Mouse (Mus musculus) urinary bladder, adult 18-20 months (tissue): Measurements from ENCODE around the gene Ets2.
"Not testable (repeated sequence)": the region's sequence is repeated elsewhere in the genome, so short reads cannot be mapped to it uniquely, and the experiment has no call there.

Experiments used
- DNase-seq, 2 experiments: peaks; one replicate each; pipeline ENCODE4 v3.0.0; 2022; ENCODE audit warnings: low spot score in 2 of 2, mixed read lengths in 2 of 2

Gene Ets2

DNA sequence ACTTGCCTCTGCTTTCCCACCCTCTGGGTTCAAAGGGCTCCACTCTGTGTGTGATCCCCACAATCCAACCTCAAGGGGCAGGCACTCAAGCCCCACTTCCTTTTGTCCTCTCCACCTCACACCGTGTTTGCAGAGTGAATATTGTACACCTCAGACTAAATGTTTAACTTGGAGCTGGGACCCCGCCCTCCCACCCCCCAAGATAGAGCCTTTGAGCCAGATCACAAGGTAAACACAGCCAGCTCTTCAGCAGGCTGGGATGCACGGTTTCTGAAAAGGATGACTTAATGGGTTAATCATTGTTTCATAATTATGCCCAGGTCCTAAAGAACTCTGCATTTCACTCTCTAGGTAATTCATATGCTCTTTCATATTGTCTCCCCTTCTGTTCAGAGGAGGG, 2.2 kb upstream of the Ets2 start:
- no peak for DNase-seq

- no peak for DNase-seq
These were observed 1.7 kb upstream of the Ets2 start for GRCm38 (mm10) chr16:95700224-95700623.

- peak in 1 of 2 experiments; percentile 30 for DNase-seq
These were observed 979 bp downstream of the Ets2 start for GRCm38 (mm10) chr16:95702562-95703545.

GRCm38 (mm10) chr16:95703958-95704357, 2.1 kb downstream of the Ets2 start:
- DNase-seq: no peak

GRCm38 (mm10) chr16:95704662-95705330, 2.9 kb downstream of the Ets2 start:
- DNase-seq: no peak

DNA sequence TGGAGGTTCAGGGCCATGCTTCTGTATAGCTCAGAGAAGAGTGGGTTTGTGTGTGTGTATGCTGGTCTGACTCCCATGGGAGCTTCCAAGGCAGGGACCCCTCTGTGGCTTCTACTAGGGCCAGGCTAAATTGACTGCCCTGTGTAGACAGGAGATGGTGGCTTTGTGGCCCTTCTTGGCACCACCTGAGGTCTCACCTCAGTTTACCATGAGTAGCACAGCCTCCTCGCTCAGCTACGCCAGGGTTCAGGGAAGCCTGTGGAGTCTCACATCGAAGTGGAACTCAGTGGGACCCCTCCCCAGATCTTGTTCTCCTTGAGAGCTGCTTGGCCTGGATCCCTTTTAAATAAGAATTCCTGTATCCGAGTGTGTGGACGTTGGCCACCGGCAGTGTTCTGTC, 3.9 kb downstream of the Ets2 start:
- DNase-seq: no peak

DNA sequence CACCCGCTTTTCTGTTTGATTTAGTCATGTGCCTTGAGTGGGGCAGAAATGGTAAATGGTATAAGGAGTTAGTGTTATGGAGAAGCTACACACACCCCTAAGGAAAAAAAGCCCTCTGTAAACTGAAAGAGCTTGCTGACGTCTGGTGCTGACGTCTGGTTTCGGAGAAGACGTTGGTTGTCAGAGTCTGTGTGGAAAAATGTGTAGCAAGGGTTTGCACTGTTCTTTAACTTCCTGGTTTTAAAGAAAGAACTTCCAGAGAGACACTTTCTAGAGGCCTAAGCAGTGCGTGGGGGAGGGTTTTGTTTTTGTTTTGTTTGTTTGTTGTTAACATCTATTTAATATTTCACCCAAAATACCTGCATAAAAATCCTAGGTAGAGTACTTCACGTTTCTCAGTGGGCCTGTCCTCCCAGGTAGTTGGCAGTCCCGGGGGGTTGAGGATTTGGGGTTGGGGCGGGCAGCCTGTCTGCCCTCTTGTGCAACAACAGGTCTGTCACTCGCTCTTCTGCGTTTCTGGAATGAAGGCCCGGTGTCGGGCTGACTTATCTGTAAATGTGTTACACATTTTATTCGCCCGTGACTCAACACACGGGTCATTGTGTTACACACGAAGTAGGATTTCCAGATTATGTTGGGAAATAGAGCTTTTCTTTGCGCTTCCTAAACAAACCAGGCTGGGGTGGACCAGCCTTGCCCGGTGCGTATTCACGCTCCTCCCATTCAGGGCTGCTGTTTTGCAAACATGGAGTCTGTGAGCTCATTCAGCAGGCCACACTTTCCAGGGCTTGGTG, 6.5 kb downstream of the Ets2 start:
- DNase-seq: peak in 1 of 2 experiments; percentile 45

DNA sequence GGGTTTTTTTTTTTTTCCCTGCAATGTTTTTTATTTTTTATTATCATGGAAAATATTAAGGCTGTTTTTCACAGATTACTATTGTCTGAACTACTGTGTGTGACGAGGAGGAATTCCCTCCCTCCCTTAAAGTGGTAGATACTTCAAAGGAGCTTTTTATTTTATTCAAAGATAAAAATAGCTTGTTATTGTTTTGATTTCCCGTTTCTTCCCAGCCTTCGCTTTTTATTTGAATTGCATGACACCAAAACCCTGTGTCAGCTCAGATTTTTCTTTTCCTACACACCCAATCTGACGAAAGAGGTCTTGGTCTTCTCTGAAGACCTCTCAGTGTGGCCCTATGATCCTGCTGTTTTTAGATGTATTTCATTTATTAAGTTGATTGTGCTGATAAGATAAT, 7.3 kb downstream of the Ets2 start:
- no peak for DNase-seq

- DNase-seq: no peak
These were observed 8.3 kb downstream of the Ets2 start for GRCm38 (mm10) chr16:95710129-95710528.

DNA sequence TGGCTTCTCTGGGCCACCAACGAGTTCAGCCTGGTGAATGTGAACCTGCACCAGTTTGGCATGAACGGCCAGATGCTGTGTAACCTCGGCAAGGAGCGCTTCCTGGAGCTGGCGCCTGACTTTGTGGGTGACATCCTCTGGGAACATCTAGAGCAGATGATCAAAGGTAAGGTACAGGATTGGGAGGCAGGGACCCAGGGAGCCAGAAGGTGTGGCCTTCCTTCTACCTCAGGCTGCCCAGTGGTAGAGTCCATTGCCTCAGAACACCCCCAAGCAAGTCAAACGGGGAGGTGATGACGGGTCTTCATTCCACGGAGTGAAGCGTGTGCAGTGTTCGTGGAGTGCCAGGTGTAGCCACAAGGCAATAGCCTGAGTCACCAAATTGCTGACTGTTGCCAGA, 10.2 kb downstream of the Ets2 start:
- no peak for DNase-seq

DNA sequence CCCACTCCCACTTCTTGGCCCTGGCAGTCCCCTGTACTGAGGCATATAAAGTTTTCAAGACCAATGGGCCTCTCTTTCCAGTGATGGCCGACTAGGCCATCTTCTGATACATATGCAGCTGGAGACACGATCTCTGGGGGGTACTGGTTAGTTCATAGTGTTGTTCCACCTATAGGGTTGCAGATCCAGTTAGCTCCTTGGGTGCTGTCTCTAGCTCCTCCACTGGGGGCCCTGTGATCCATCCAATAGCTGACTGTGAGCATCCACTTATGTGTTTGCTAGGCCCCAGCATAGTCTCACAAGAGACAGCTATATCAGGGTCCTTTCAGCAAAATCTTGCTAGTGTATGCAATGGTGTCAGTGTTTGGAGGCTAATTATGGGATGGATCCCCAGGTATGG, 11.2 kb downstream of the Ets2 start:
- not testable (repeated sequence) for DNase-seq

GRCm38 (mm10) chr16:95715026-95715425, 13.2 kb downstream of the Ets2 start:
- DNase-seq: no peak

DNA sequence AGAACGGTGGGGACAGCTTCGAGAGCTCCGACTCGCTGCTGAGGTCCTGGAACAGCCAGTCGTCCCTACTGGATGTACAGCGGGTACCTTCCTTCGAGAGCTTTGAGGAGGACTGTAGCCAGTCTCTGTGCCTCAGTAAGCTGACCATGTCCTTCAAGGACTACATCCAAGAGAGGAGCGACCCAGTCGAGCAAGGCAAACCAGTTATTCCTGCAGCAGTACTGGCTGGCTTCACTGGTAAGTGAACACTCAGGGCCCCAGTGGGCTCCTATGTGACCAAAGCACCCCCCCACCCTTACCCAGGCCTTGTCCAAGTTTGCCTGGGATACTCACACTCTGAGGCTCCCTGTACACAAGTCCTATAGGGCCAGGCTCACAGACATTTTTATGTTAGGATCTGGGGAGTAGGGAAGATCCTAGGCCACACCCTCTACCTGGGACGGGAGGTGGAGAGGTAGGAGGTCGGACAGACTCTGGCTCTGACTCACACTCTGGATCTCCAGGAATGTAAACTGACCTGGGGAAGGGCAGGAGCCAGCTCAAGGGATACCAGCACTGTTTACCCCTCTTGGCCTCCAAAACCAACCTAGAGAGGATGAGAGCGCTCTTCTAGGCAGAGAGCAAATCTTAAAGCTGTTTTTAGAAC, 14.3 kb downstream of the Ets2 start:
- DNase-seq: peak in 1 of 2 experiments; percentile 42

DNA sequence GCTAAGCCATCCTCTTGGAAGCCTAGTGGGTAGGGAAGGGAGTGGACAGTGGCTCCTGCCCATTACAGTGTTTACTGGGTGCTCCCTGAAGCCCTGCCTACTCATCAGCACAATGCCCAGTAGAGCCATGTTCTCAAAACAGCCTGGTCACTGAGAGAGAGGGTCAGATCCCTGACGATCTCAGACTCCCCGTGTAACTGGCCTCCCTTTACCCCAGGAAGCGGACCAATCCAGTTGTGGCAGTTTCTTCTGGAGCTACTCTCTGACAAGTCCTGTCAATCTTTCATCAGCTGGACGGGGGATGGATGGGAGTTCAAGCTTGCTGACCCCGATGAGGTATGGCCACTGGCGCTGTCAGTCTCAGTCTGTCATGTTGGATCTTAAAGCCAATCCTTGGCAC, 15.8 kb downstream of the Ets2 start:
- no peak for DNase-seq

GRCm38 (mm10) chr16:95718119-95718518, 16.2 kb downstream of the Ets2 start:
- DNase-seq: no peak

DNA sequence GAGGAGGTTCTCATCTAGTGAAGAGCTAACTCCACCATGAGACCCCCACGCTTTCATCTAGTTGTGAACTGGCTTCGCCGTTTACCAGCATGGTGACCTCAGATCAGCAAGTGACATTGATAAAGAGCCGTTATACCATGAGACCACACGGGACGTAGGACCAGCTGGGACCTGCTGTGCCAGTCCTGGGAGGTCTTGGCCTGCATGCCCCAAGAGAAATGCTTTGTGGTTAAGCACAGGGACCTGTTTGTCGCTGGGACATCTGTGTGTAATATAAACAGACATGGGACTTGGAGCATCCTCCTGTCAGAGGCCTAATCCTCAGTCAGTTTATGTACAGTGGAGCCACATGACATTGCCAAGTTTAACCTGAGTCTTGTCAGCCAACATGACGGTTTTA, 18.7 kb downstream of the Ets2 start:
- DNase-seq: no peak

- no peak for DNase-seq
These were observed 22.4 kb downstream of the Ets2 start for GRCm38 (mm10) chr16:95724251-95724650.

- DNase-seq: no peak
These were observed 22.9 kb downstream of the Ets2 start for GRCm38 (mm10) chr16:95724776-95725175.

- DNase-seq: no peak
These were observed 24.9 kb downstream of the Ets2 start for GRCm38 (mm10) chr16:95726802-95727201.

DNA sequence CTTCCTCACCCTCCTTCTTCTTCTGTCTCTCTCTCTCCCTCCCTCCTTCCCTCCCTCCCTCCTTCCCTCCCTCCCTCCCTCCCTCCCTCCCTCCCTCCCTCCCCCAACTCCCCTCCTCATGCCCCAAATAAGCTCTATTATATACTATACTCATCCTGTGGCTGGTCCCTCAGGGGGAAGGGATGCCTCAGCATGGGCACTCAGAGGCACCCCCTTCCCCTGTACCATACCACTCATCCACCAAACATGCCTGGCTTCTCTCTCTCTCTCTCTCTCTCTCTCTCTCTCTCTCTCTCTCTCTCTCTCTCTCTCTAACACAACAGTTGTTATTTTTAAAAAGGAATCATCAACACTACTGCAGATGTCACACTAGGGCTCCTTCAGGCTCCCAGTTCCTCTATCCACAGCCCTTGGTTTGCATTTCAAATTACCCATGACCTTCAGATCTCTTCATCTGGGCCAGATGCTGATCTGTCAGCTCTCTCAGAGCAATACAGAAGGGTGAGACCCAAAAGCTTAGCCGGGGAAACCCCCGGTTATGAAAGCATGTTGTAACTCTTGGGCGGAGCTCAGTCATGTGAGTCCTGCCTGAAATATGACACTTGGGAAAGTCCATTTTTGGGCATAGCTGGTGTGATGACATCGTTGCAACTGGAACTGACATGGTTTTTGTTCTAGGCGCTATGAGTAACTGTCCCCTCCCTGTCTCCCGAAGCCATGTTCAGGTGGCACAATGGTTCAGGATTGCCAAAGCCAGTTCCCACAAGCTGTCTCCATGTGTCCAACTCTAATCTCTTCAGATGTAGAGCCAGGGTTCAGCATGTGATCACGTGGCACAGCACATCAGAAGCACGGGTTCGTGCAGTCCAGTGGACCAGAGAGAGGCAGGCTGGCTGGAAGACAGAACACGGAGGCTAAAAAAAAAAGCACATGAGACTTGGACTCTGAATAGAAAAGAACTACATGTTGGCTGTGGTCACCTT, 26.9 kb downstream of the Ets2 start:
- peak in 1 of 2 experiments; percentile 79 for DNase-seq
